Mouse (Mus musculus): ENCODE measurements at regions not wholly inside any gene's neighbourhood (a gene's known extent, or its start where the extent isn't known, plus 50 kb on each side); places are given as distances from the start of the nearest gene placed in this dataset.

DNA sequence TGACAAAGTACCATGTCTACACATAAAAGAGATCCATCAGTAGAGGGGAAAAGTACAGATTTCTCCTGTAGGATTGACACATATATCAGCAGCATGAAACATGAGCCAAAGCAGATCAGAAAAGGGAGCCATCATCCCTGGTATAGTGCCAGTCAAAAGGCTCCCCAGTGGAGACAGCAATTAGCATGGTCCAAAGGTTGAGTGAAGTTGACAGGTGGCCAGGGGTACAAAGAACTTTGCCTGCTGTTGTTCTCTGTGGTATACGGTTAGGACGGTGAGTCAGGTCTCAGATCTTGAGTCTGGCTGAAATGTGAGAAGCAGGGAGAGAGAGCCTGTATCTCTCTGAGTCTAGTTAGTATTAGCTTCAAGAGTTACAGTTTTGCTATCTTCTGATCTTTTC lies 324.7 kb upstream of the Lcorl start:
- TF ChIP-seq POLR2A (IDR thresholded peaks at IDR 0.05; ENCODE audit: borderline replicate concordance, extremely low read depth, low read depth, low read length) (no peak), CTCF (IDR thresholded peaks at IDR 0.05; ENCODE audit: insufficient read depth, low read length) (no peak)
